Mouse (Mus musculus): ENCODE results near the gene Rpl23.
"Not testable (repeated sequence)": the region's sequence is repeated elsewhere in the genome, so short reads cannot be mapped to it uniquely, and the experiment has no call there.

Gene Rpl23

GRCm38 (mm10) chr11:97766154-97766881, 15.9 kb downstream of the Rpl23 start, which contains the start of gene Cwc25:
Gene Cwc25, minus strand, starts transcription at chr11:97766556.
- peak; percentile 84 to 94 for DNase-seq (ENCODE audit: low spot score in 2 of 2)

- no peak for DNase-seq (ENCODE audit: low spot score in 2 of 2)
These were observed 20.6 kb downstream of the Rpl23 start for GRCm38 (mm10) chr11:97761638-97762037.

DNA sequence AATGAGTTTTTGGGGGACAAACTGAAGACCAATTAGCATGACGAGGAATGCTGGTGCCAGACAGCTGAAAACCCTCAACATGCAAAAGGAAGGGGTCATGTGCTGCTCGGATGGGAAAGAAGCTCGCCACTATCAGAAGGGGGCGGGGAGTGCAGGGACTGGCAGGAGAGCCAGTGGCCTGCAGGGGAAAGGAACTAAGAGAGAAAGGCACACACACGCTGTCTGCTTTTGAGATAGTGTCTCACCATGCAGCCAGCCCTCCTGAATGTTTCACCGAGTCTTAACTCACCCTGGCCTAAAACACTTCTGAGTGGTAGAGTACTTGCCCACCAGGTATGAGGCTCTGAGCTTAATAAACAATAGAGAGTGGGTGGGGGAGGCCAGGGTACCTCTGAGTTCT, 23.3 kb downstream of the Rpl23 start:
- DNase-seq (ENCODE audit: low spot score in 2 of 2): no peak

GRCm38 (mm10) chr11:97758125-97758524, 24.1 kb downstream of the Rpl23 start:
- DNase-seq (ENCODE audit: low spot score in 2 of 2): no peak

- DNase-seq (ENCODE audit: low spot score in 2 of 2): no peak
These were observed 29.0 kb downstream of the Rpl23 start for GRCm38 (mm10) chr11:97753277-97753676.

DNA sequence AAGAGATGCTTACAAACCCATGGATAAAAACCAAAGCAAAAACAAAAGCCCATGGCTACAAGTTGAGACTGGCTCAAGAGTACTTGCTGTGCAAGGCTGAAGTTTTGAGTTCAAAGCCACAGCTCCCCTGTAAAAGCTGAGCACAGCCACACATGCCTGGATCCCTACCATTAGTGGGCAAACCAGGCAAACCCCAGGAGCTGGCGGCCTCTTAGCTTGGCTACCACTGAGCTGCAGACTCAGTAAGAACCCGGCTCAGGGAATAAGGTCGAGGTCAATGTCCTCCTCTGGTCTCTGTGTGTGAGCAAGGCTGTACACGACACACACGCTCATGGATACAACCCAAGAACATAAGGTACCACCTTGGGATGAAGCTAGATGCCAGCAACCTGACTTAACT, 33.7 kb downstream of the Rpl23 start:
- no peak for DNase-seq (ENCODE audit: low spot score in 2 of 2)

DNA sequence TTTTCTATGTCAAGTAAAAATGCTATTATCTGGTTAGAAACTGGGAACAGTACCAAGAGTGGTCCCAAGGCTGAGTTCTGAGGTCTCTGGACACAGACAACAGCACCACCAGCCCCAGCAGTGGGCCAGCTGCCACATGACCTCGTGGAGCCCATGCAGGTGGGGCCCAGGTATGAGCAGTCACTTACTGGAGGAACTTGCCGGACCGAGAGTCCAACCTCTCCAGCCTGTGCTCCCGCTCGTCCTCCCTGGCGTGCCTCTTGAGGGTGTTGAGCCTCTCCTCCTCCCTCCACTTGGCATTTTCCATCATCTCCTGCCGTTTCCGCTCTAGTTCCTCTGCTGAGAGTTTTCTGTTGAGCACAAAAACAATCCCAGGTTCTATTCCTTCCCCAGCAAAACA, 34.5 kb downstream of the Rpl23 start:
- no peak for DNase-seq (ENCODE audit: low spot score in 2 of 2)

DNA sequence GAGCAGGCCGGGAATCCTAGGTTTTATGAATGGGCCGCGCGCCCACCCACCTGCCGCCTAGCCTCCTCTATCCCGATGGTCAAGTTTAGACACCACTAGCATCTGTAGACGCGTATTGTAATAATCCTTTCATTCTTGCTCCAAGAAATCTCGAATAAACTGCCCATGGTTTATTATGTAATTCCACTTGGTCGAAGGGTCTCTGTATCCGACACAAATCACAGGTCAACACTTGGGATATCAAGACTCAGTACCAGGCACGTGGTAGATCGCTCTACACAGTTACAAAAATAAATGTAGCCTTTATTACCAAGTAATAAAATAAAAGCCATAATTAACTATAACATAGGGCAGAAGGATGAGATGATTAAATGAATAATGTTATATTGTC, 36.9 kb downstream of the Rpl23 start:
- no peak for DNase-seq (ENCODE audit: low spot score in 2 of 2)

DNA sequence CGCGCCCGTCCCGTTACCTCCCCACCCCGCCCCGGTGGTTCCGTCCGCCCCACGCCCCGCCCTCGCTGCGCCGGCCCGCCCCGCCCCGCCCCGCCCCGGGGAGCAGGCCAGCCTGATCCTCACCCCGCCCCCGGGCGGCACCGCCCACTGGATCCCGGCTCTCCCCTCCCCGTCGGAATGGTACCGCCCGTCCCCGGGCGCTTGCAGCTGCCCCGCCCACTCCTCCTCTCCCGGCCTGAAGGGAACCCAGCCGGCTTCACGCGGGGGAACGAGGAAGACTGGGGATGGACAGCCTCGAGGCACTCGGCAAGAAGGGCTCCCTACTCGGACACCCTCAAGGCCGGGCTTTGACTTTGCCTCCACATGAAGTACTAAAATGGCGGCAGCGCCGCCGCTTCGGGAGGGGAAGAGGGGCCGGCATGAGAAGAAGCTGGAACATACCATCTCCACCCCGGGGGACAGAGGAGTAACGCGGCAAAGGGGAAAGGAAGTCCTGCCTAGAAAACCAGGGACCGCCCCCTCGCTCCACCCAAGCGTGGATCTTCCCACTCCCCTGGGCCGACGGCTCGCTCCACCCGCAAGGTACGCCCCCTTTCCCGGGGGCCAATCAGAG, 37.4 kb downstream of the Rpl23 start:
- peak; percentile 98 for DNase-seq (ENCODE audit: low spot score in 2 of 2)

- peak; percentile 27 to 62 for DNase-seq (ENCODE audit: low spot score in 2 of 2)
These were observed 38.0 kb downstream of the Rpl23 start, which contains the start of gene Pip4k2b for GRCm38 (mm10) chr11:97744063-97744717. Gene Pip4k2b, minus strand, starts transcription at chr11:97744704.

- no peak for DNase-seq (ENCODE audit: low spot score in 2 of 2)
These were observed 38.8 kb downstream of the Rpl23 start for GRCm38 (mm10) chr11:97743423-97743822.

- no peak for DNase-seq (ENCODE audit: low spot score in 2 of 2)
These were observed 39.6 kb downstream of the Rpl23 start for GRCm38 (mm10) chr11:97742591-97742990.

DNA sequence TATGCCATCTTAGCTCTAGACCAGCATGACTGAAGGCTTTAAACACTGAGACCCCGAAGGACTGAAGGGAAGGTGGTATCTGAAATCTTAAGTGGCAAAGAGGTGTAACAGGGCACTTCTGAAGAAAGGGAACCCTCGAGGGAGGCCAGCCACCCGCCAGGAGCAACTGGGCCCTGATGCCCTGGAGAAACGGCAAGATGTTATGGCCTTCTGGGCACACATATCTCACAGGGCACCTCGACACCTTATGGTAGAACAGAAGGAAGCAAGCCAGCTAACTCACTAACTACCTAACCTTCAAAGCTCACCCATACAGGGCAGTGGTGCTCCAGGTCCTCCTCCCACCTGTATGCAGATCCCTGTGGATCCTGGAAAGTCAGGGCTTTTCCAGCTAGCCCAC, 40.1 kb downstream of the Rpl23 start:
- DNase-seq (ENCODE audit: low spot score in 2 of 2): no peak

- DNase-seq (ENCODE audit: low spot score in 2 of 2): no peak
These were observed 42.0 kb downstream of the Rpl23 start for GRCm38 (mm10) chr11:97740190-97740589.

GRCm38 (mm10) chr11:97739155-97739554, 43.1 kb downstream of the Rpl23 start:
- DNase-seq (ENCODE audit: low spot score in 2 of 2): no peak

DNA sequence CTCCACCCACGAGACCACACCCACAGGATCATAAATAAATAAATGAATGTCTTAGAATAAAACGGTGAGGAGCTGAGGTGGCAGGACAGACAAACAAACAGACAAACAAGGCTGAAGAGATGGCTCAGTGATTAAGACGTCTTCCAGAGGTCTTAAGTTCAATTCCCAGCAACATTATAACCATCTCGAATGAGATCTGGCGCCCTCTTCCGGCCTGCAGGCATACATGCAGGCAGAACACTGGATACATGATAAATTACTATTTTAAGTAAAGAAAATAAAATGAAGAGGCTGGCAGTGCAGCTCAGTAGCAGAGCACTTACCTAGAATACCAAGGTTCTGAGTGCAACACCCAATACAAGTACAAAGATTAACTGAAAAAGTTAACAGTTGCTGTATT, 43.5 kb downstream of the Rpl23 start:
- no peak for DNase-seq (ENCODE audit: low spot score in 2 of 2)

DNA sequence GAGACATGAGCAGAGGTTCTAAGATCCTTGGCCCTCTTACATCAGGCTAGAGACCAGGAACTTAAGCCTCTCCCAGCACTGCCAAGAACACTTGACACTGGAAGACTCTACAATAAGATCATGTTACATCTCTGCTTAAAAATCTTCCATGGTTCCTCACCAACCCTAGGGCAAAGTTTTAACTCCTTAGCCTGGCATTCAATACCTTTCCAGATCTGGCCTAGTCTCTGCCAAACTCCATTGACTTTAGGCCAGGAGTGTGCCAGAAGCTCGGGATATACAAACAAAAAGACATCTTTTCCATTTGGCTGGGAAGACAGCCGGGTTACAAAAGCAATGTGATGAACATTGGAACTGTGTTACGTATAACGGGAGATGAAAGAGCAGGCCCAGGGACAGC, 44.6 kb downstream of the Rpl23 start:
- no peak for DNase-seq (ENCODE audit: low spot score in 2 of 2)

GRCm38 (mm10) chr11:97736645-97737044, 45.6 kb downstream of the Rpl23 start:
- no peak for DNase-seq (ENCODE audit: low spot score in 2 of 2)

- not testable (repeated sequence) for DNase-seq (ENCODE audit: low spot score in 2 of 2)
These were observed 47.4 kb downstream of the Rpl23 start for GRCm38 (mm10) chr11:97734810-97735209.

- no peak for DNase-seq (ENCODE audit: low spot score in 2 of 2)
These were observed 48.5 kb downstream of the Rpl23 start for GRCm38 (mm10) chr11:97733689-97734088.

GRCm38 (mm10) chr11:97728730-97729129, 53.5 kb downstream of the Rpl23 start:
- no peak for DNase-seq (ENCODE audit: low spot score in 2 of 2)

GRCm38 (mm10) chr11:97728311-97728710, 53.9 kb downstream of the Rpl23 start:
- no peak for DNase-seq (ENCODE audit: low spot score in 2 of 2)

All from spleen, postnatal 14 days (tissue).